Mouse (Mus musculus) cerebellum, postnatal 14 days (tissue): ENCODE data around the gene H2afb1.
"Not testable (repeated sequence)": the region's sequence is repeated elsewhere in the genome, so short reads cannot be mapped to it uniquely, and the experiment has no call there.

ENCODE experiments used
- DNase-seq, 2 experiments: peaks; one replicate each; pipeline ENCODE4 v3.0.0; 2021; ENCODE audit warnings: mixed read lengths in 2 of 2

Gene H2afb1

DNA sequence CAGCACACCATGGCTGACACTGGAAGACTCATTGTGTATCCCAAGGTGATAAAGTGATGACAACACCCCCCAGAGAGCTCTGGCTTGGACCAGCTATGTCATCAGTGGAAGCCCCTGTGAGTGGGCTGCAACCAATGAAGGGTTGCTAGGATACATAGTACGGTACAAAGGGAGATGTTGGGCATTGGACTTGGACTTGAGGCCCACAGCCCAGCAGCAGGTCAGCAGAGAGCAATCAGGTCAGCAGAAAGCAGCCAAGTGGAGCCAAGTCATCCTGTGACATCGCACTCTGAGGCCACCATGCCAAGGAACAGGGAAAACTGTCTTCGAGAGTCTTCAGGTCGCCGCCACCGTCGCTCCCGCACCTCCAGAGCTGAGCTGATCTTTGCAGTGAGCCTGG lies at the start of gene H2afb1:
H2afb1 (plus strand) TSS at position 301 of the 400 bp plus-strand sequence.
- not testable (repeated sequence) for DNase-seq

DNA sequence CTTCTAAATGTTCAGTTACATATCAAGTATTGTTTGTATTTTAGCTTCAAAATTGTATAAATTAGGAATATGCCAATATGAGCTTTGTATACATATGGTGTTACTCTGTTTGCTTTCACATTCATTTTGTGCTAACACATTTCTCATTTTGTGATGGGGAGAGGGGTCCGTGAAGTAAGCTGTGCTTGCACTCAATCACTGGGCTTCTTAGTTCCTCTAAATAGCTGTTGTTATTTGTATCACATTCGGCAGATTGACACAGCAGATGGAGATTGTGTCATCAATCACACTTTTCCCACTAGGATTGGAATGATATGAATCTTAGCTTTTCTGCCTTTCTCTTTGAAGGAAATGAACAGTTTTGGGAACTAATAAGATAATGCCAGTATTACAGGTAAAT lies 21.5 kb downstream of the H2afb1 start:
- no peak for DNase-seq
